Mouse (Mus musculus): Measurements from ENCODE around the gene Mapkap1. TPM values are rescaled to one million over a fixed set of nuclear protein-coding genes. Genes with fewer than 3 reads are reported as not detected.
A peak's percentile ranks its signal among the peaks of the same experiment; 100 is the strongest.

Gene Mapkap1
- polyA plus RNA-seq, 1 experiment from 2014 or later: 54.5 TPM

- Histone ChIP-seq H3K36me3 (peaks cover 3% of the 10 kb centered on the region; the same call in 1 of the 2 replicates), H3K9me3 (no peaks in the 10 kb centered on the region), H3K4me1 (peaks cover 50% of the 10 kb centered on the region), H3K9ac (peak overlapping the region; percentile 60), H3K4me3 (no peak overlapping the region), H3K27ac (replicated peaks) (peak overlapping the region; percentile 97), H3K27me3 (replicated peaks) (no peaks in the 10 kb centered on the region), H3K4me2 (peak overlapping the region; percentile 48)
- no peak for ATAC-seq (ENCODE audit: extremely low read depth, insufficient number of reproducible peaks, low FRiP score, low TSS enrichment)
- 26% methylated on average over 16 of the region's 16 CpGs for WGBS
Measured at GRCm38 (mm10) chr2:34591721-34592360, 185.3 kb downstream of the Mapkap1 start.

- H3K4me2 ChIP-seq: peak overlapping the region; percentile 48
- 44% methylated on average over 8 of the region's 8 CpGs for WGBS
- H3K4me3 ChIP-seq: no peak overlapping the region
- peaks cover 55% of the 10 kb centered on the region for H3K4me1 ChIP-seq
- no peak for ATAC-seq (ENCODE audit: extremely low read depth, insufficient number of reproducible peaks, low FRiP score, low TSS enrichment)
- H3K27ac ChIP-seq (replicated peaks): peak overlapping the region; percentile 97
- H3K36me3 ChIP-seq: no peaks in the 10 kb centered on the region
- no peaks in the 10 kb centered on the region for H3K27me3 ChIP-seq (replicated peaks)
- H3K9me3 ChIP-seq: no peaks in the 10 kb centered on the region
- peak overlapping the region; percentile 60; the same call in 1 of the 2 replicates for H3K9ac ChIP-seq
Measured at GRCm38 (mm10) chr2:34592361-34592960, 185.9 kb downstream of the Mapkap1 start.

GRCm38 (mm10) chr2:34594001-34594400, 187.4 kb downstream of the Mapkap1 start:
- H3K4me2 ChIP-seq: no peak overlapping the region
- no peaks in the 10 kb centered on the region for H3K27me3 ChIP-seq (replicated peaks)
- no peak for ATAC-seq (ENCODE audit: extremely low read depth, insufficient number of reproducible peaks, low FRiP score, low TSS enrichment)
- 62% methylated on average over 5 of the region's 5 CpGs for WGBS
- H3K36me3 ChIP-seq: peaks cover 7% of the 10 kb centered on the region; the same call in 1 of the 2 replicates
- H3K4me3 ChIP-seq: no peak overlapping the region
- H3K27ac ChIP-seq (replicated peaks): peak overlapping the region; percentile 37
- H3K4me1 ChIP-seq: peaks cover 49% of the 10 kb centered on the region
- no peaks in the 10 kb centered on the region for H3K9me3 ChIP-seq
- H3K9ac ChIP-seq: no peak overlapping the region

GRCm38 (mm10) chr2:34599606-34600255, 193.2 kb downstream of the Mapkap1 start:
- Histone ChIP-seq H3K4me1 (peaks cover 60% of the 10 kb centered on the region), H3K4me3 (no peak overlapping the region), H3K4me2 (no peak overlapping the region), H3K27ac (replicated peaks) (no peak overlapping the region), H3K9me3 (no peaks in the 10 kb centered on the region), H3K36me3 (peaks cover 13% of the 10 kb centered on the region), H3K27me3 (replicated peaks) (no peaks in the 10 kb centered on the region), H3K9ac (no peak overlapping the region)
- 71% methylated on average over 5 of the region's 5 CpGs for WGBS
- ATAC-seq (ENCODE audit: extremely low read depth, insufficient number of reproducible peaks, low FRiP score, low TSS enrichment): no peak

GRCm38 (mm10) chr2:34600734-34601133, 194.2 kb downstream of the Mapkap1 start:
- WGBS: 24% methylated on average over 7 of the region's 7 CpGs
- Histone ChIP-seq H3K36me3 (peaks cover 13% of the 10 kb centered on the region), H3K27me3 (replicated peaks) (no peaks in the 10 kb centered on the region), H3K4me3 (no peak overlapping the region), H3K4me2 (no peak overlapping the region), H3K9ac (no peak overlapping the region), H3K9me3 (no peaks in the 10 kb centered on the region), H3K4me1 (peaks cover 64% of the 10 kb centered on the region), H3K27ac (replicated peaks) (no peak overlapping the region)
- no peak for ATAC-seq (ENCODE audit: extremely low read depth, insufficient number of reproducible peaks, low FRiP score, low TSS enrichment)

GRCm38 (mm10) chr2:34602111-34602541, 195.6 kb downstream of the Mapkap1 start:
- WGBS: 55% methylated on average over 8 of the region's 8 CpGs
- H3K4me3 ChIP-seq: no peak overlapping the region
- no peak overlapping the region for H3K27ac ChIP-seq (replicated peaks)
- H3K9ac ChIP-seq: no peak overlapping the region
- H3K4me1 ChIP-seq: peaks cover 57% of the 10 kb centered on the region
- H3K4me2 ChIP-seq: no peak overlapping the region
- H3K9me3 ChIP-seq: 0 out of 2 replicates have a peak, but pooled peaks cover 4% of the 10 kb centered on the region
- H3K36me3 ChIP-seq: peaks cover 22% of the 10 kb centered on the region
- no peaks in the 10 kb centered on the region for H3K27me3 ChIP-seq (replicated peaks)
- ATAC-seq (ENCODE audit: extremely low read depth, insufficient number of reproducible peaks, low FRiP score, low TSS enrichment): no peak

GRCm38 (mm10) chr2:34602896-34603295, 196.3 kb downstream of the Mapkap1 start:
- H3K9me3 ChIP-seq: 0 out of 2 replicates have a peak, but pooled peaks cover 4% of the 10 kb centered on the region
- H3K36me3 ChIP-seq: peaks cover 22% of the 10 kb centered on the region
- H3K27ac ChIP-seq (replicated peaks): no peak overlapping the region
- H3K4me1 ChIP-seq: peaks cover 49% of the 10 kb centered on the region
- no peaks in the 10 kb centered on the region for H3K27me3 ChIP-seq (replicated peaks)
- no peak overlapping the region for H3K4me2 ChIP-seq
- H3K9ac ChIP-seq: 0 out of 2 replicates have a peak overlapping the region, but pooled peaks have one; percentile 14
- H3K4me3 ChIP-seq: no peak overlapping the region
- ATAC-seq (ENCODE audit: extremely low read depth, insufficient number of reproducible peaks, low FRiP score, low TSS enrichment): no peak
- WGBS: 79% methylated on average over 3 of the region's 3 CpGs

- H3K27me3 ChIP-seq (replicated peaks): no peaks in the 10 kb centered on the region
- peaks cover 18% of the 10 kb centered on the region for H3K36me3 ChIP-seq
- H3K4me2 ChIP-seq: no peak overlapping the region
- H3K4me1 ChIP-seq: peaks cover 47% of the 10 kb centered on the region
- ATAC-seq (ENCODE audit: extremely low read depth, insufficient number of reproducible peaks, low FRiP score, low TSS enrichment): no peak
- H3K9ac ChIP-seq: peak overlapping the region; percentile 21; the same call in 1 of the 2 replicates
- H3K9me3 ChIP-seq: 0 out of 2 replicates have a peak, but pooled peaks cover 4% of the 10 kb centered on the region
- WGBS: 45% methylated on average over 14 of the region's 14 CpGs
- no peak overlapping the region for H3K4me3 ChIP-seq
- peak overlapping the region; percentile 56 for H3K27ac ChIP-seq (replicated peaks)
Measured at GRCm38 (mm10) chr2:34603653-34604214, 197.2 kb downstream of the Mapkap1 start.

GRCm38 (mm10) chr2:34605040-34605439, 198.5 kb downstream of the Mapkap1 start:
- Histone ChIP-seq H3K4me3 (no peak overlapping the region), H3K36me3 (peaks cover 9% of the 10 kb centered on the region; the same call in 1 of the 2 replicates), H3K9ac (no peak overlapping the region), H3K9me3 (0 out of 2 replicates have a peak, but pooled peaks cover 4% of the 10 kb centered on the region), H3K4me2 (no peak overlapping the region), H3K27me3 (replicated peaks) (no peaks in the 10 kb centered on the region), H3K27ac (replicated peaks) (no peak overlapping the region), H3K4me1 (peaks cover 44% of the 10 kb centered on the region)
- ATAC-seq (ENCODE audit: extremely low read depth, insufficient number of reproducible peaks, low FRiP score, low TSS enrichment): no peak
- WGBS: 45% methylated on average over 3 of the region's 3 CpGs

GRCm38 (mm10) chr2:34608917-34609316, 202.3 kb downstream of the Mapkap1 start:
- H3K9ac ChIP-seq: no peak overlapping the region
- WGBS: 52% methylated on average over 3 of the region's 3 CpGs
- 0 out of 2 replicates have a peak, but pooled peaks cover 4% of the 10 kb centered on the region for H3K9me3 ChIP-seq
- no peaks in the 10 kb centered on the region for H3K27me3 ChIP-seq (replicated peaks)
- H3K27ac ChIP-seq (replicated peaks): peak overlapping the region; percentile 17; the same call in 1 of the 2 replicates
- peaks cover 12% of the 10 kb centered on the region for H3K4me1 ChIP-seq
- ATAC-seq (ENCODE audit: extremely low read depth, insufficient number of reproducible peaks, low FRiP score, low TSS enrichment): no peak
- no peak overlapping the region for H3K4me3 ChIP-seq
- H3K4me2 ChIP-seq: no peak overlapping the region
- H3K36me3 ChIP-seq: peaks cover 15% of the 10 kb centered on the region; the same call in 1 of the 2 replicates

- peaks cover 6% of the 10 kb centered on the region for H3K4me1 ChIP-seq
- no peaks in the 10 kb centered on the region for H3K27me3 ChIP-seq (replicated peaks)
- 74% methylated on average over 4 of the region's 4 CpGs for WGBS
- H3K27ac ChIP-seq (replicated peaks): no peak overlapping the region
- H3K36me3 ChIP-seq: peaks cover 15% of the 10 kb centered on the region; the same call in 1 of the 2 replicates
- no peak overlapping the region for H3K4me2 ChIP-seq
- H3K4me3 ChIP-seq: no peak overlapping the region
- H3K9me3 ChIP-seq: 0 out of 2 replicates have a peak, but pooled peaks cover 4% of the 10 kb centered on the region
- ATAC-seq (ENCODE audit: extremely low read depth, insufficient number of reproducible peaks, low FRiP score, low TSS enrichment): no peak
- no peak overlapping the region for H3K9ac ChIP-seq
Measured at GRCm38 (mm10) chr2:34609516-34609915, 202.9 kb downstream of the Mapkap1 start.

All from heart, embryonic 13.5 days (tissue).